Mouse (Mus musculus) CH12F3 (cell line): ENCODE results near the gene Kcnh6.

Experiments used
- in situ Hi-C: fragments of 300-500 bp; cut with MboI; formaldehyde crosslinking; loops from 2 replicates; pipeline ENCODE4 v1.14.3; 2020; ENCODE audit warnings: low sequenced_read_pairs

Kcnh6 gene

DNA sequence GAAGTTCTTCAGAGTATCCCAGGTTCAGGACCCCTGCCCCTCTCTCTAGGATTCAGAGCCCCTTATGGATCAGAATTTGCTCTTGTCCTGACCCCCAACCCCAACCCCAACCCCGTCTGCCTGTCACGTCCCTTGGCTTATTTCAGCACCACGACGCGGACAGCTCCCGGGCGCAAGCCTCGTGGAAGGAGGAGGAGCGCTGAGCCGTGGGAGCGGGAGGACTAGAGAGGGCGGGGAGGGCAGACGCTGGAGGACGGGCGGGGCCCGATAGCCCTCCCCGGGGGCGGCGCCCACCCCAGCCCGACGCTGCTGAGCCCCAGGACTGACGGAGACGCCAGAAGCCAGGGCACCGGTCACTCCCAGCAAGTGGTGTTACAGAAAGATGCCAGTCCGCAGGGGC is at the start of gene Kcnh6:
Gene Kcnh6 (plus strand): TSS at position 304 of the 400 bp plus-strand sequence.
- in situ Hi-C loops = no loop called here

- in situ Hi-C loops = no loop called here
Observed at GRCm38 (mm10) chr11:105958566-105958965, 49.4 kb upstream of the Kcnh6 start.

GRCm38 (mm10) chr11:105959355-105959754 is 48.6 kb upstream of the Kcnh6 start:
- in situ Hi-C loops = no loop called here

DNA sequence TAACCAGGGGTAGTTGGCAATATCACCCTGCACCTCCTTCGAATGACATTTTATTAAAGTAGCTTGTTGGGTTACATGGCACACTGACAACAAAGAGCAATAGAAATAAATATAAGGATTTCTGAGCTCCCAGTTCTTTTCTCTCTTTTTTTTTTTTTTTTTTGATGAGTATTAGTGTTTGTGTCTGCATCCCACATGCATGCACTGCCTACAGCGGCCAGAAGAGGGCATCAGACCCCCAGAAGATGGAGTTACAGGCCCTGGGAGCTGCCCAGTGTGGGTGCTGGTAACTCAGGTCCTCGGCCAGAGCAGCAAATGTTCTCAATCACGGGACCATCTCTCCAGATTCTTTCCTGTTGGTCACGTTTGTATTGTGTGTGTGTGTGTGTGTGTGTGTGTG is 43.2 kb upstream of the Kcnh6 start:
- in situ Hi-C loops = no loop called here

GRCm38 (mm10) chr11:105966288-105966687 is 41.6 kb upstream of the Kcnh6 start:
- in situ Hi-C loops = no loop called here

GRCm38 (mm10) chr11:105967741-105968574 is 40.0 kb upstream of the Kcnh6 start, which contains the start of gene Ace:
Ace (plus strand) TSS chr11:105967945.
- in situ Hi-C loops = no loop called here

- in situ Hi-C loops = no loop called here
Observed at GRCm38 (mm10) chr11:105968948-105969347, 39.0 kb upstream of the Kcnh6 start.

GRCm38 (mm10) chr11:105969516-105969915 is 38.4 kb upstream of the Kcnh6 start:
- in situ Hi-C loops = no loop called here

GRCm38 (mm10) chr11:105974593-105974992 is 33.3 kb upstream of the Kcnh6 start:
- in situ Hi-C loops = no loop called here

- in situ Hi-C loops = no loop called here
Observed at GRCm38 (mm10) chr11:105975050-105975449, 32.9 kb upstream of the Kcnh6 start.

DNA sequence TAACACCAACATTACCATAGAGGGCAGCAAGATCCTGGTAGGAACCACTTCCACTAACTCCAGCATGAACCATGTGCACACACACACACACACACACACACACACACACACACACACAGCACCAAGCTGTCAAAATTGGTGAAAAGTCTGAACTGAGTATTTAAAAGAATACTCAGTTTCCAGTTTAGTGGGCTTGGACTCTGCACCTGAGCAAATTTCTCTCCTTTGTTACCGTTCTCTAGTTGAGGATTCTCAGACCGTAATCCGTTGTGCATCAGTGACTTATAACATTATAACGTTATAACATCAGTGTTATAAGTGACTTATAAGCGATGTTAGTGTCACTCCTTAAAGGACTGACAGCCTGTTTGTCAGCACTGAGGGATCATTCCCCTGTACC is 32.3 kb upstream of the Kcnh6 start:
- in situ Hi-C loops = no loop called here

GRCm38 (mm10) chr11:105978232-105978631 is 29.7 kb upstream of the Kcnh6 start:
- in situ Hi-C loops = no loop called here

- in situ Hi-C loops = no loop called here
Observed at GRCm38 (mm10) chr11:105978634-105979033, 29.3 kb upstream of the Kcnh6 start.

DNA sequence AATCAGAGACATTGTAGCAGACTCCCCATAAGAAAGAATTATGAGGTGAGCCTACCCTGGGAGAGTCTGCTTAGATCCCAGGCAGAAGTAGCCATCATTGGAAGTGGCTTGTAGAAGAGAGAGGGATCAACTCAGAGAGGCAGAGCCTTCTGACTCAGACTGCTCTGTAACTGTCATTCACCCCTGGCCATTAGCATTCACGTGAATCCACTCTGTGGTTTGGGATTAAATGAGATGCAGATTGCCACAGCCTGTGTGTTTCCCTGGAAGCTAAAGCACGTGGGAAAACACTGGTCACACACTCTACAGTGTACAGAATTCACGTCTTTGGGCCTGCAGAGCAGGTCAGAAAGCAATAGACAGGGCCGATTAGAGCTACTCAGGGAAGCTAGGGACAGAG is 23.5 kb upstream of the Kcnh6 start:
- in situ Hi-C loops = no loop called here

GRCm38 (mm10) chr11:105987446-105987845 is 20.5 kb upstream of the Kcnh6 start:
- in situ Hi-C loops = no loop called here

DNA sequence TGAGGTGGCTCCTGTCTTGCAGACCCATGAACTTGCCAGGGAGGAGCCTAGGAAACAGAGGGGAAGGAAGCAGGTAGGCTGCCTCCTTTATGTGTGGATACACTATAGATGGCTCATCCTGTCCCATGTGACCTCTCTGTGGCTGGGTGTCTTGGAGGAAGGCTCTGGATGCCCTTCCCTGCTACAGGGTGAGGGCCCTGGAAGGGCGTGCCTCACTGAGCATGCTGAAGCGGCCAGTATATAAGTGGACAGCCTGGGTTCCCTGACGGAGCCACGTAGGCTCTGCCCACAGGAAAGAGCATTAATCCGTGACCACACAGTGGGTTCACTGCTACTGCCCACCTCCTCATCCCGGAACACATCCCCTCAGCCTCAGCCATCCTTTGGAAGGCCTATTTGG is 18.5 kb upstream of the Kcnh6 start:
- in situ Hi-C loops = no loop called here

DNA sequence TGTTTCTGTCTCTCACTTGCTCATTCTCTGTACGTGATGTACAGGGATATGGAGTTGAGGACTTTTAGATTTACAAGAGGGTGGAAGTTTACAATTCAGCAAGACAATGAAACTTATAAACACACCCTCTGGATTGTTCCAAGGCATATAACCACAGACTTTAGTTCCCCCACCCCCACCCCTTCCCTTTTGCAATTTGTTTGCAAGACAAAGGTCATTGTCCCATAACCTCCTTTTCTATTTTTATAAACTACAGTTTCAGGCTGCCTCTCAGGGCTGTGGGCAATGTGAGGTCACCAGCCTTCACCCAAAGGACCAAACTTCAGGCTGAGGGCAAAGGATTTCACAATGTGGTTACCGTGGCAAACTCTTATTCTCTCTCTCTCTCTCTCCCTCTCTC is 17.7 kb upstream of the Kcnh6 start:
- in situ Hi-C loops = no loop called here

- in situ Hi-C loops = no loop called here
Observed at GRCm38 (mm10) chr11:105994375-105994774, 13.5 kb upstream of the Kcnh6 start, which contains the start of gene Ace3. Ace3 (plus strand) TSS chr11:105994675.

- in situ Hi-C loops = no loop called here
Observed at GRCm38 (mm10) chr11:106000062-106000461, 7.9 kb upstream of the Kcnh6 start.

DNA sequence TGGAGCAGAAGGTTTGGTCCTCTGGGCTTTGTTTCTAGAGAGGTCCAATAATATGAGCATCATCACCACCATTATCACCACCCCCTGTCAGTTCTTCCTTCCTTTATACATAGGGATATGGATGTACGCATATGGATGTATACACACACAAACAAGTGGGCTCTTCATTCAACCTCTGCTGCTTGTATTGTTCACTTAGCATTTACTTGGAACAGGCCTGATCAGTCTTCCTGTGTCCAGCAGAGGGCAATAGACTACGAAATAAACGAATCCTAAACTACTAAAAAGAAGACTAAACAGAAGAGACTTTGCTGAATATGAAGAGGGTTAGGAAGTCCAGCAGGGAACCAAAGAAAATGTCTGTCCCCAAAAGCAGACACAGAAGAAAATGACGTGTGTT is 6.2 kb upstream of the Kcnh6 start:
- in situ Hi-C loops = no loop called here

DNA sequence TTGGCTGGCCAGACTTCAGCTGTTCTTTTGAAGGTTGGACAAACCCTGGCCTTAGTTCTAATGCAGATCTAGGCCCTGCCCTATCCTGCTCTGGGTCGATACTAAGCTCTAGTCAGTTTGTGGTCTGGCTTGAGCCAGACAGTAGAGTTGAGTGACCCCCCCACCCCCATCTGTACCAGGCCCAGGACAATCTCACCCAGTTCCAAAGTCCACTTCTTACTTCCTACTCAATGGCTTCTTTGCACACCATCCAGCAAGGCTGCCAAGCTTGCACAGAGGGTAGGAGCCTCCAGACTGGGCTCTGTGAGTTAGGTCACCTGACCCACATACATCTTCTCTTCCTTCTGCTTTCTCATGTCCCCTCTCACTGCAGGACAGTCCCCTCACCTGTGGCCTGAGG is 3.3 kb upstream of the Kcnh6 start:
- in situ Hi-C loops = no loop called here

DNA sequence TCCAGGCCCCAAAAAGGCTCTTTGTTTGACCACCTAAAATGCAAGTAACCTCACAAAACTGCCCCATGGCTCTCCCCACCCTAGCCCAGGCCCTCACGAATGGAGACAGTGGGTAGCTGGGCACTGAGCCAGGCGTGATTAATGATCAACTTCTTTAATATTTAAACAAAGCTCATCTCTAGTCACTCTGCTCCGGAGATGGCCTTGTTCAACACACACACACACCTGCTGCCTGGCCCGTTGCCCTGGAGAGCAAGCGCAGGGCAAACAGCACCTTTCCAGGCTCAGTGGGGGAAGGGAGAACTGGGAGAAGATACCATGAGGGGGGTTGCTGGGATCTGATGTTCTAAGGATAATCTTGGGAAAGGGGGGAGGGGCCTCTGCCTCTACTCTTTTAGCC is 2.0 kb upstream of the Kcnh6 start:
- in situ Hi-C loops = no loop called here

DNA sequence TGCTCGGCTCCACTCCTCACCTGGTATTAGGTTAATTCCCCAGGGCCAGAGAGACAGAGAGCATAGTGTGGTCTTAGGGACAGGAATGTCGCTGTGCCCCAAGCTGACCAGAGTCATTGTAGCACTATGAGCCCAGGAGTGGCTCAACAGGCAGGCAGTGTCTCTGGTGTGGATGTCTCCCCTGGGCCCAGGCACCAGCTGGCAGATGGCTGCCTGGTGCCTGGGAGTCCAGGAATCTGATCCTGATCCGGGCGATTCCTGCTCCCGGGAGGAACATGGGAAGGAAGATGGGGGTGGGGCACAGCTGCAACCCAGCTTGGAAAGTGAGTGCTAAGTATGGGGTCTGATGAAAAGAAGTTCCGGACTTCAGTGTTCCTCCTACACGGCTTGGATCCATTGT is 4.8 kb downstream of the Kcnh6 start:
- in situ Hi-C loops = no loop called here
